Mouse (Mus musculus) cerebellum, adult 2 months (tissue): ENCODE measurements around the gene Olfr429. TPM values are rescaled to one million over a fixed set of nuclear protein-coding genes. Genes with fewer than 3 reads are reported as not detected.

Source experiments
- DNase-seq, 2 experiments: peaks; one replicate each; pipeline ENCODE4 v3.0.0; 2021
- H3K27ac ChIP-seq: fragments of 200-500 bp; 2 replicates; pipeline ENCODE4 v1.5.1; 2012; ENCODE audit warnings: low read length, control low read depth, inconsistent platforms; ENCODE audit not compliant: insufficient read depth
- H3K27me3 ChIP-seq: fragments of 200-500 bp; 2 replicates; pipeline ENCODE4 v1.6.1; 2012; ENCODE audit warnings: inconsistent platforms, mild to moderate bottlenecking, low read length, moderate library complexity; ENCODE audit not compliant: control insufficient read depth, insufficient read depth
- H3K4me1 ChIP-seq: fragments of 200-500 bp; 2 replicates; pipeline ENCODE4 v1.6.1; 2011; ENCODE audit warnings: low read length; ENCODE audit not compliant: control insufficient read depth, insufficient read depth
- H3K4me3 ChIP-seq: fragments of 200-500 bp; replicated peaks from 2 replicates; pipeline ENCODE3; 2011; ENCODE audit warnings: mild to moderate bottlenecking, low read depth, low read length, control low read depth; ENCODE audit not compliant: insufficient read depth
- CTCF ChIP-seq: fragments of 200-500 bp; IDR thresholded peaks from 2 replicates; pipeline ENCODE4 v1.5.1; 2011; ENCODE audit warnings: low read depth, mild to moderate bottlenecking, control low read depth, low read length, moderate library complexity, borderline replicate concordance; ENCODE audit not compliant: insufficient read depth
- POLR2A ChIP-seq: fragments of 200-500 bp; IDR thresholded peaks from 2 replicates; pipeline ENCODE4 v1.6.1; 2011; ENCODE audit warnings: low read length, control low read depth, borderline replicate concordance; ENCODE audit not compliant: insufficient read depth
- WGBS: fragments of 180-500 bp; shearing (Covaris S2); methylation state at CpG from one replicate; pipeline ENCODE4 v1.1.7; 2018; 5-methylcytosine and 5-hydroxymethylcytosine counted together
- polyA plus RNA-seq: library from polyadenylated mRNA; depleted of rRNA; stranded (reverse); fragments of >200 nt; gene quantifications from 2 replicates; pipeline ENCODE4 v1.2.3, GENCODE M21; 2012; rRNA removed

Olfr429 gene
- polyA plus RNA-seq, 1 experiment = not detected

DNA sequence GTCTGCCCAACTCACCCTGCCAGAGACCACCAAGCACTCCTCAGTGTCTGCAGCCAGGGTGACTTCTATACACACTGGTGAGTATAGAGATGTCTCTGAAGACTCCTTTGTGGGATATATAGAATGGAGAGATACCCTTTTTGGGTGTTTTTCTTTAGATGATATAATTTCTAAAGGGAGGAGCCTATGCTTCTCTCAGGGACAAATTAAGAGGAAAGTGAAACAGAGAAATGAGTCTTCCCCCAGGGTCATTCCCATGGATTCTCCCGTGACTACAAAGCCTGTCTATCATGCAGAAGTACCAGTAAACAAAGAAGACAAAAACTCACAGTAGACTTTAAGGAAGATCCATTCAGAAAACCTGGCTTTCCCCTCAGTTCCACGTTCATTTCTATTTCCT, 36.9 kb downstream of the Olfr429 start, which contains the start of gene Olfr231:
TSS of gene Olfr231 (minus strand) at position 101 of the 400 bp plus-strand sequence.
- TF ChIP-seq CTCF (no peak), POLR2A (no peak)

DNA sequence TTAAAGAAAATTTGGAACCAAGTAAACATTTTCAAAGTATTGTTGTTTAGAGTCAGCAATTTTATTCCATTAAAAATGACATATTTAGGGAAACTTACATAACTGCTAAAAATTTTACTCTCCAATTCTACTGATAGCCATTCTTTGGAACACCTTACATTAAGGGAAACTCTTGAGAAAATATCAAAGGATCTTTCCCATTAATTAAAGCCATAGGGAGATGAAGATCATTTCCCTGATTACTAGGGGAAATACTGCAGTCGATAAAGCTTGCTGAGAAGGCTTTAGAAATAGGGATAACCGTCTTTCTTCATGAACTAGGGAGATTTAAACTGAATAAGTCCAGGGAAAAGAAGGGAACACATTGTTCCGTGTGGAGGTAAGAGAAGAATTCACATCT, 47.1 kb downstream of the Olfr429 start, which contains the start of gene Olfr424:
TSS of gene Olfr424 (plus strand) at position 301 of the 400 bp plus-strand sequence.
- WGBS = 88% methylated on average over 3 of the region's 3 CpGs
- no peak for DNase-seq

More for the DNA sequence above, 36.9 kb downstream of the Olfr429 start, which contains the start of gene Olfr231:
- WGBS = 56% methylated on average over 2 of the region's 2 CpGs
- no peaks in the 10 kb centered on the region for H3K27me3 ChIP-seq
- no peak within 1 kb of the TSS for H3K27ac ChIP-seq
- H3K4me1 ChIP-seq = no peaks in the 10 kb centered on the region
- DNase-seq = no peak
- no peak within 1 kb of the TSS for H3K4me3 ChIP-seq

DNA sequence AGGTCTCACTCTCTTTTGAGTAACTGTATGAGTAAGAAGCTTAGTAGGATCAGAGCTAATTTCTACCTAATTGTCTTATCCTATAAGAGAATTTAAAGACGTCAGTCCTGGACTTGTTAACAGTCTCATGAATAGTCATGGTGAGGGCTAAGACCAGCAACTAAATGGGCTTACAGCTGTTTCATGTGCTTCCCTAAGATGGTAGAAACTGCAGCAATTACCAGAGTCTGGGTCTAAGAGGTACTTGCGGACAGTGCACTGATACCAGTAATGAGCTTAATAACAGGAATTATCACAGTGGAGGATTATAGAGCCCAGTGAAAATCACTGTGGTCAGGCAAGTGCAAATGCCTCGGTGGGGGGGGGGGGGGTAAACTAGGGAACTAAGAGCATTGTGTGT, 47.9 kb downstream of the Olfr429 start:
- DNase-seq = no peak
- WGBS = 84% methylated on average over 3 of the region's 3 CpGs
- Histone ChIP-seq H3K27ac (no peak overlapping the region), H3K4me3 (no peak overlapping the region), H3K4me1 (no peaks in the 10 kb centered on the region), H3K27me3 (no peaks in the 10 kb centered on the region)
- TF ChIP-seq CTCF (no peak), POLR2A (no peak)

More for the DNA sequence above, 47.1 kb downstream of the Olfr429 start, which contains the start of gene Olfr424:
- TF ChIP-seq POLR2A (no peak), CTCF (no peak)
- no peaks in the 10 kb centered on the region for H3K4me1 ChIP-seq
- no peaks in the 10 kb centered on the region for H3K27me3 ChIP-seq
- no peak within 1 kb of the TSS for H3K4me3 ChIP-seq
- H3K27ac ChIP-seq = no peak within 1 kb of the TSS

Other genes with a start within 250 kb of the Olfr429 start
- gene Ifi211, start 171.3 kb upstream of the Olfr429 start, polyA plus RNA-seq = 0.11 and 0.14 TPM in 2 replicates
- gene Mndal, start 141.8 kb upstream of the Olfr429 start, polyA plus RNA-seq = 3.5 TPM in 2 replicates
- 1.4 and 1.7 TPM in 2 replicates for gene Ifi203, start 141.7 kb upstream of the Olfr429 start, polyA plus RNA-seq
- gene Ifi202b, start 101.6 kb upstream of the Olfr429 start, polyA plus RNA-seq = not detected in 2 replicates
- not detected in 2 replicates for gene Ifi205, start 52.5 kb upstream of the Olfr429 start, polyA plus RNA-seq
- gene Olfr433, start 43.6 kb upstream of the Olfr429 start, polyA plus RNA-seq = not detected in 2 replicates
- not detected in 2 replicates for gene Olfr432, start 35.1 kb upstream of the Olfr429 start, polyA plus RNA-seq
- not detected in 2 replicates for gene Olfr430, start 17.7 kb upstream of the Olfr429 start, polyA plus RNA-seq
- gene Olfr427, start 12.6 kb downstream of the Olfr429 start, polyA plus RNA-seq = not detected in 2 replicates
- gene Olfr231, start 36.8 kb downstream of the Olfr429 start, polyA plus RNA-seq = not detected in 2 replicates
- gene Olfr424, start 47.2 kb downstream of the Olfr429 start, polyA plus RNA-seq = not detected in 2 replicates
- gene Olfr420, start 71.3 kb downstream of the Olfr429 start, polyA plus RNA-seq = not detected in 2 replicates
- gene Spta1, start 88.4 kb downstream of the Olfr429 start, polyA plus RNA-seq = 0.02 and 0.03 TPM in 2 replicates
- gene Olfr419, start 167.7 kb downstream of the Olfr429 start, polyA plus RNA-seq = not detected in 2 replicates
- gene Mptx1, start 246.2 kb downstream of the Olfr429 start, polyA plus RNA-seq = not detected in 2 replicates